Mouse (Mus musculus): ENCODE data around the gene Hist1h1c. TPM values are rescaled to one million over a fixed set of nuclear protein-coding genes. Genes with fewer than 3 reads are reported as not detected.
"Not testable (repeated sequence)": the region's sequence is repeated elsewhere in the genome, so short reads cannot be mapped to it uniquely, and the experiment has no call there.

Gene Hist1h1c
- polyA plus RNA-seq, 1 experiment = 50.3 TPM

GRCm38 (mm10) chr13:23710374-23711089 lies 28.1 kb upstream of the Hist1h1c start, which contains the start of gene Hfe:
Gene Hfe, minus strand, starts transcription at chr13:23710854.
- WGBS = 2% methylated on average over 17 of the region's 17 CpGs
- no peak for DNase-seq (ENCODE audit: low read depth, low spot score)

DNA sequence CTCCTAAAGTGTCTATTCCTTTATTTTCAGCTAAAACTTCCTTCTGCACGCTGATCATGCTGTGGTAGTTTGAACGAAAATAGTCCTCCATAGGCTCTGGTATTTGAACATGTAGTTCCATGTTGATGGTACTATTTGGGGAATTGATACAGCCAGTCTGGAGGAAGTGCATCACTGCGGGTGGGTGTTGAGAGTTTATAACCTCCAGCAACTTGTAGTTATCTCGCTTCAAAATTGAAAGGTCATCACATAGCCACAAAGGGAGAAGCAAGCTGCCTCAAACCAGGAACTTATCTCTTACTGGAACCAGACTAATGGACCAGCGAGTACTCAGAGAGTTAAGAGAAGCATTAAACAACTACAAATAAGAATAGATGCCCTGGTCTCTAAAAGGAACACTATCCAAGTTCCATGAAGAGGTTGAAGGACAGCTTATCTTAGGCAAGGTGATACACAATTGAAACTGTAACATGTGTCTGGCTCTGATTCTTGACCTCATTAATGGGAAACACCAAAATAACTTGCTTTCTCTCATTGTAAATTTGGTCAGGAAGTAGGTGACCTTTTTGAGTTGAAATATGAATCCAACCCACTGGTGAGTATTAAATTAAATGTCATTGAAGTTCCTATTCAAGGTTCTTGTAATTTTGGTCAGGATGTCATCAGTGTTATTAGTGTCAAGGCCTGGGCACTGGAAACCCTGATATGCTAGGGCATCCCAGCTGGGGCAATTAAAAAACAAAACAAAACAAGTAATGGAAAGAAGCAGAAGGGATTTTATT lies 22.2 kb upstream of the Hist1h1c start:
- WGBS = 78% methylated on average over 5 of the region's 5 CpGs
- no peak for DNase-seq (ENCODE audit: low read depth, low spot score)

GRCm38 (mm10) chr13:23717176-23717575 lies 21.4 kb upstream of the Hist1h1c start:
- 70% methylated on average over 11 of the region's 11 CpGs for WGBS
- DNase-seq (ENCODE audit: low read depth, low spot score) = no peak

DNA sequence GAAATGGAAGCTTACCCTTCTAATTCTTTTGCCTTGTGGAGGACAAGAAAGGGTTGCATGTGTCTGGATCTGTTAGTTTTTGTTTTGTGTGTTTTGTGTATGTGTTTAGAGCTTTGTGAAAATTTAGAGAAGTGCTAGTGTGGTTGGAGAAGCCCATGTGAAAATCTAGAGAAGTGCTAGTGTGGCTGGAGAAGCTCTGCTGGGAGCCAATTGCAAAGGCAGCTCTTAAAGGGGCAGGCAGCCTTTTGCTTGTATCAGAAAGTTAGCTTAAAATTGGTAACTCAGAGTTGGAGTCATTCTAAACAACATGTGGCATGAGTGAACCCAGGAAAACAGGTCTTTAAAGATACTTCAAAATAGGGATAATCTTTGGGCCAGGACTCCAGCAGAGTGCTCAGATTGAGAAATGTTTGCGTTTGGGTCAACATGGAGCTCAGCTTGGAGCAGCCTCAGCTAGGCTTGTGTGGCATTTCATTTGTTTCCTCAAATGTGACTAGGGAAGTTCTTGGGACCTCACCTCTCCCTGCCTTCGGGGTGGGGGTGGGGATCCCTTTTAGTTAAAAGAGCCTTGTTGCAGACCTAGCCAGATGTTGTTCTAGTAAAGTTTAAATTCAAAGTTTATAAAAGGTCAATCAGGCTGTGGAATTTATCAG lies 20.9 kb upstream of the Hist1h1c start:
- not testable (repeated sequence) for DNase-seq (ENCODE audit: low read depth, low spot score)

DNA sequence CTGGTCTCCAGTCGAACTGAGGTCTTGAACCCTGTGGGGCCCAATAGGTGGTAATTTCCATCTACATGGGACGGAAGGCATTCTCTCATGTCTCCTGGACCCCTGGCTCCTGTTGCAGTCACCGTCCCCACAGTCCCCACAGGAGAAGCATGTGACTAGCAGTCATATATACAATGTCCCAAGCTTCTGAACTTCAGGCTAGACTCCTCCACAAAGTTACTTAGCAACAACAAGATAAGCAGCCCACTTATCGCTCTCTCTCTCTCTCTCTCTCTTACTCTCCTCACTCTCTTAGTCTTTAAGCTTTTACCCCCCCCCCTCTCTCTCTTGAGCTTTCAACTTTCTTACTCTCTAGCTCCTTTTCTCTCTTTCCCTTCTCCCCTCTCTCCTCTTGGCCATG lies 14.4 kb upstream of the Hist1h1c start:
- no peak for DNase-seq (ENCODE audit: low read depth, low spot score)
- 91% methylated on average over 4 of the region's 4 CpGs for WGBS

More for the DNA sequence above, 20.9 kb upstream of the Hist1h1c start:
- WGBS = 24% methylated on average over 2 of the region's 2 CpGs

DNA sequence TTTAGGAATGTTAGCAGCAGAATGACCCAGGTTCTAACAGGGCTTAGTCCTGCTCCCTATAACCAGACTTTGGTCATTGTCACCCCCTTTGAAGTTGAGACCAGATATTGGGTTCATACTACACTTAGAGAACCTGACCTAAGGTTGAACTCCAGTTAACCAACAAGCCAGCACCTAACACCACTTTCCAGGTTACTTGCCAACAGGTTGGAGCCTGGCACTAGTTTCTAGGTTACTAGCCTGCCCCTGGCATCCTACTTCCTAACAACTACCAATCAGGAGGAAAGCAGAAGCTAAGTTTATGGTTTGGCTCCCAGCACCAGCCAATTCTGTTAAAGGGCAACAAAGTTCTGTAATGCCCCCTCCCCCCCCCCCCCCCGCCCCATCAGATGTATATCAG lies 13.4 kb upstream of the Hist1h1c start:
- 38% methylated on average over 1 of the region's 1 CpGs for WGBS
- no peak for DNase-seq (ENCODE audit: low read depth, low spot score)

DNA sequence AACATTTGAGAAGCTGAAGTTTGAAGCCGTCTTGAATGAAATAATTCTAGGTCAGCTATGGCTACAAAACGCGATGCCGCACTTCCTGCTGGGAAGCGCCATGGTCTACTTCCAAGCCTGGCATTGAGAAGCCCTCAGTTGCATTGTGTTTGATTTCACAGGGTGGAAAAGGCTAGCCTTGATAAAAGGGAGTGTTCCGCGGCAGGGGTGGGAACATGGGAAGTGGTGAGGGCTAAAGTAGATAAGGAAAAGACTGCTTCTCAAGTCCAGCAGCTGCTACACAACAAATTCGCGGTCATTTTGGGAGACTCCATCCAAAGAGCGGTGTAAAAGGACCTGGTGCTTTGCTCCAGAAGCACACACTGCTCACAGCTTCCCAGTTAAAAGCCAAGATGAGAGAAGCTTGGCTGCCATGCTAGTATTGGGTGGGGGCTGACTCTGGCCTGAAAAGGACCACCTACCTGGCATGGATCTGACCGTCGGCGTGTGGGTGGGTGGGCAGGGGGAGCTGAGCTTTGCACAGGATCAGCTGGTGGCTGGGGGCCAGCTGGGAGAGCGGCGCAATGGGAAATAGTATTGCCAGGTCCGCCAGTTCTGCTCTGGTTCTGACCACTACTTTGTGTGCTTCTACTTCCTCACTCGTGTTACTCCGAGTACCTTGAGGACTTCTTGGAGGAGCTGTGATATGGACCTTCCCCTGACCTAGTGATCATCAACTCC lies 10.0 kb upstream of the Hist1h1c start:
- WGBS = 88% methylated on average over 18 of the region's 18 CpGs
- no peak for DNase-seq (ENCODE audit: low read depth, low spot score)

DNA sequence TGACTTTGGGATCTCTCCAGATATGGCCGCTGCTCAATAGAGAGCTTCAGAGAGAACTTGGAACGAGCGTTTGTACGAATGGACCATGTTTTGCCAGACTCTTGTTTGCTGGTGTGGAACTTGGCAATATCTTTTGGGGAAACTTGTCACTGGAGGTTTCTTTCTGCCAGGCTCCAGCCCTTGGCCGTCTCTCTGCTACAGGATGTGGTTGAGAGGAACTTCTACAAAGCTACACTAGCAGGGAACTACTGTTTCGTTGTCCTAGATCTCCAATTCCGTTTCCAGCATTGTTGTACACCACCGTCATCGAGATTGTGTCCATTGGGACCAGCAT lies 9.4 kb upstream of the Hist1h1c start:
- 88% methylated on average over 9 of the region's 9 CpGs for WGBS
- DNase-seq (ENCODE audit: low read depth, low spot score) = no peak

DNA sequence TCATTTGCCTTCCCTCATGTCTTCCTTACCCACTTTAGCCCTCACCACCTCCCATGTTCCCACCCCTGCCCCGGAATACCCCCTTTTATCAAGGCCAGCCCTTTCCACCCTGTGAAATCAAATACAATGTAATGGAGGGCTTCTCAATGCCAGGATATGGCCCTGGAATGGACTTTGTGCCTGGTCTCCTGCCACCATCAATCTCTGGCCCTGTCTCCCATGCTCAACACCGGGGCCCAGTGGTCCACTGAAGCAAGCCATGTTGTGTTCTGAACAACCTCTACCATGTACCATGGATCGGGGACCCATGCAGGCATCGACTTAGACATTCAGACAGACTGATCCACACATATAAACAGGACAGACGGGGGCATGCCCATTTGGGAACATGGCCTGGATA lies 8.9 kb upstream of the Hist1h1c start:
- DNase-seq (ENCODE audit: low read depth, low spot score) = no peak
- 90% methylated on average over 5 of the region's 5 CpGs for WGBS

- peak; percentile 87 for DNase-seq (ENCODE audit: low read depth, low spot score)
Observed at GRCm38 (mm10) chr13:23730479-23730878, 8.1 kb upstream of the Hist1h1c start.

GRCm38 (mm10) chr13:23732156-23732804 lies 6.3 kb upstream of the Hist1h1c start:
- no peak for DNase-seq (ENCODE audit: low read depth, low spot score)
- WGBS = 22% methylated on average over 8 of the region's 8 CpGs

More at GRCm38 (mm10) chr13:23730479-23730878, 8.1 kb upstream of the Hist1h1c start:
- 20% methylated on average over 8 of the region's 8 CpGs for WGBS

GRCm38 (mm10) chr13:23737091-23737490 lies 1.5 kb upstream of the Hist1h1c start:
- no peak for DNase-seq (ENCODE audit: low read depth, low spot score)
- 89% methylated on average over 5 of the region's 5 CpGs for WGBS

GRCm38 (mm10) chr13:23738041-23738440 lies 567 bp upstream of the Hist1h1c start:
- no peak for DNase-seq (ENCODE audit: low read depth, low spot score)
- WGBS = 28% methylated on average over 4 of the region's 4 CpGs

DNA sequence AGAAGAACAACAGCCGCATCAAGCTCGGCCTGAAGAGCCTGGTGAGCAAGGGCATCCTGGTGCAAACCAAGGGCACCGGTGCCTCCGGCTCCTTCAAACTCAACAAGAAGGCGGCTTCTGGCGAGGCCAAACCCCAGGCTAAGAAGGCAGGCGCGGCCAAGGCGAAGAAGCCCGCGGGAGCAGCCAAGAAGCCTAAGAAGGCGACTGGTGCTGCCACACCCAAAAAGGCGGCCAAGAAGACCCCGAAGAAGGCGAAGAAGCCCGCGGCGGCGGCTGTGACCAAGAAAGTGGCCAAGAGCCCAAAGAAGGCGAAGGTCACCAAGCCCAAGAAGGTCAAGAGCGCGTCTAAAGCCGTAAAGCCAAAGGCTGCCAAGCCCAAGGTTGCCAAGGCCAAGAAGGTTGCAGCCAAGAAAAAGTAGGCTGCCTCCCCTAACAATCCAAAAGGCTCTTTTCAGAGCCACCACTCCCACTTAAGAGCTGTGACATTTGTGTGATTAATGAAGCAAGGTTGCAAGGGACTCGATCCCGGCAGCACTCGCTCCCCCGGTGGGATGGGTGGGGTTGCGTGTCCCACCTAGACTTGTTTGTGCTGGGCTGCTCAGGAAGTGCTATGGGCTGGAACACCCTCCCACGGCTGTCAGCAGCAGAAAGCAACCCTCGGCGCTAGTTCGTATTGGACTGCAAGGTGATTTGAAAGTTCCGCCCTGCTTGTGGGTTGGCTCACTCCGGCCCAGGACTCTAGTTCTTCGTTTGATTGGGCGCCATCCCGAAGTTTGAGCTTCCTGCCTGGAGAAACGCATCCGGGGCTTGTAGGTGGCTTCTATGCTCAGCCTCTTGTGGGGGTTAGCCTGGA lies 687 bp downstream of the Hist1h1c start:
- peak; percentile 84 for DNase-seq (ENCODE audit: low read depth, low spot score)
- under 1% methylated on average over 39 of the region's 39 CpGs for WGBS

DNA sequence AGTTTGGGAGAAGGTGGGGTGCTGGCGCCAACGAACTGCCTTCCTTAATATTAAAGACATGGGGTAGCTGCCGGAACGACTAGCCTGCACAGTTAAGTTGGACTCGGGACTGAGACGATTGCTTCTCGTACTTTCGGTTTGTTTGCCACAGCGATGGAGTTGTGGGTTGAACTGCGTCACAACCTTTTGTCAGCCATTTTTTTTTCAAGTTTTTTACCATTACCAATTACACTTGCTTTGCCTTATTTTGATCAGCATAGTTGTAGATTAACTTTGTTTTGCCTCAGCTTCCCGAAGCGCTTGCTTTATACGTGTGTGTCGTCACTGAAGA lies 1.3 kb downstream of the Hist1h1c start:
- under 1% methylated on average over 14 of the region's 14 CpGs for WGBS
- DNase-seq (ENCODE audit: low read depth, low spot score) = no peak

DNA sequence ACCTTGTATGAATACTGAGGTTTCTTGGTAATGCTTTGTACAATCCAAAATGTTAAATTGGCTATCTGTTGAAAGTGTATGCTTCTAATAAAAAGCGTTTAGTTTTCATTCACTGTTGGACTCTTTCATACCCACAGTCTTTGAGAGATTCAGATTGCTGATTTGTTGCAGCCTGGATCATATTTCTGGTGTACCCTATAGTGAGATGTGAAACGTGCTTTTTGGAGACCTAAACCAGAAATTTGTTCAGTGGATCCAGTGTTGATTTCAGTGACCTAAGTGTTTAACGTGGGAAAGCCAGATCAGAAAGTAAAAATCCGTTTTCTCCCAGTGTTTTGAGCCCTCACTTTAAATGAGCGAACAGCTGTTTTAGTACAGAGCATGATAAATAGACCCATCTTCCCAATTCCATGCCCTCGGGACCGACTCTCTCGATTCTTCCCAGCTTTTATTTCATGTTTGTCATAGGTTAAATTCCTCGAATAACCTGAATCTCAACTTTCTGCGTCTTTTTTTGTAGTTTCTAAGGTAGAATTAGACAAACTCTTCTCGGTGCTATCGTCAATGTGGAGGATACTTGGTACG lies 1.7 kb downstream of the Hist1h1c start:
- DNase-seq (ENCODE audit: low read depth, low spot score) = no peak
- 16% methylated on average over 13 of the region's 13 CpGs for WGBS

DNA sequence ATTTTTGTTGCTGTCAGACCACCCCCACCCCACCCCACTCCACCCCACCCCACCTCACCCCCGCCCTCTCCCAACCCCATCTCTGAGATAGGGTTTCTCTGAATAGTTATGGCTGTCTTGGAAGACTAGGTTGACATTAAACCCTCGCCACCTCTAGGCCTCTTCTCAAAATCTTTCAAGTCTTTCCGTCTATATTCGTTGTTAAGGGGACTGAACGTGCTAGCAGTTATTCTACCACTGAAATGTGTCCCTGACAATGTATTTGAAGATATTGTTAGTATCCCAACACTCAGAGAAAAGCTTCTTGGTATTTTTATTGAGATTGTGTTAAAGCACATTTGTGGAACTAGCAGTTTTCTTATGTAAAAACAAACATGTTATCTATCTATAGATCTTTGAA lies 2.3 kb downstream of the Hist1h1c start:
- WGBS = 56% methylated on average over 5 of the region's 5 CpGs
- no peak for DNase-seq (ENCODE audit: low read depth, low spot score)

- DNase-seq (ENCODE audit: low read depth, low spot score) = no peak
Observed at GRCm38 (mm10) chr13:23742007-23742406, 3.4 kb downstream of the Hist1h1c start.

All from large intestine, adult 2 months (tissue).